In the genomic region with DNA sequence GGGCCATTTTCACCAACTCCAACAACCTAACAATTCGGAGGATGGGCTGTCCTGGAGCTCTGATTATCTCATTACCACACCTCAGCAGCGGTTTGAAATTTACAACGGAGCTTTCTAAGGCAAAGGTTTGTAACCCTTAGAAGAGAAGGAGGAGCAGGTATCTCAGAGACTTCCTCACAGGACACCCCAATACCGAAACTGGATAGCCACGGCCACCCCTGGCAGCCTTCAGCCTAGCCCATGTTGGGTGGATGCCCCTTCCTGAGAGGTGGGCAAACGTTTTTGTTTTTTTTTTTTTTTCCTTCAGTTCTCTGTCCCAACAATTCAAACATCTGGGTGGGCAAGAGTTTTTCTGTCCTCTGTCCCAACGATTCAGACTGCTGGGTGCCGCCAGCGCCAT, we compare ENCODE assay signal across 9 mouse cellular contexts. TPM values are rescaled to one million over a fixed set of nuclear protein-coding genes. Genes with fewer than 3 reads are reported as not detected.
A peak's percentile ranks its signal among the peaks of the same experiment; 100 is the strongest.
DNase-seq lines count a peak whose midpoint lies in the region; ATAC-seq and TF ChIP-seq lines count a peak whose summit lies in the region.
"Had no signal": no experiment of that assay in that cellular context is flagged by ENCODE, and none has a peak within 500 bp of the region (broad histone marks: within the 10 kb centered on the region; RNA-seq: fewer than 3 reads in every experiment).

No protein-coding gene starts in this region.

- intact Hi-C loops in heart, postnatal 10 days (cut with DNase I): loop anchor here (5.0 kb wide), 1 partner anchor 36 kb away; no protein-coding TSS in a partner anchor

- DNase-seq in heart, embryonic 10.5 days (ENCODE audit: low spot score): peak; percentile 72
- DNase-seq in heart, postnatal 10 days: no peak
- DNase-seq in forebrain, postnatal 0 days: no peak
- no peak for DNase-seq in right cerebral cortex, postnatal 36 days (ENCODE audit: low spot score in 2 of 2)
- DNase-seq in urinary bladder, adult 18-20 months (ENCODE audit: low spot score in 2 of 2): no peak
- no peak for DNase-seq in right cerebral cortex, adult 2 months (ENCODE audit: low spot score in 2 of 2)

- H3K27ac ChIP-seq in heart, embryonic 10.5 days: peak overlapping the region; percentile 89
- H3K27ac ChIP-seq in ES-Bruce4 (ENCODE audit: insufficient read depth, low read length): no peak overlapping the region
- H3K27ac ChIP-seq in forebrain, postnatal 0 days (ENCODE audit: low read depth, low read length): peak overlapping the region; percentile 85
- peak overlapping the region; percentile 78 for H3K27ac ChIP-seq in liver, embryonic 16.5 days (ENCODE audit: low read length)

- H3K27me3 ChIP-seq in heart, embryonic 10.5 days (ENCODE audit: insufficient read depth, poor library complexity, severe bottlenecking): no peaks in the 10 kb centered on the region
- H3K27me3 ChIP-seq in ES-Bruce4 (ENCODE audit: control insufficient read depth, insufficient read depth, low read length, poor library complexity, severe bottlenecking): peaks cover 3% of the 10 kb centered on the region; the same call in 1 of the 2 replicates
- H3K27me3 ChIP-seq in forebrain, postnatal 0 days (ENCODE audit: insufficient read depth, low read length): no peaks in the 10 kb centered on the region
- no peaks in the 10 kb centered on the region for H3K27me3 ChIP-seq in liver, embryonic 16.5 days (ENCODE audit: control insufficient read depth, insufficient read depth, low read depth, low read length)

- no peak for TF ChIP-seq EP300 in ES-Bruce4 (IDR thresholded peaks at IDR 0.05; ENCODE audit: insufficient read depth, low read depth, low read length)

- H3K4me1 ChIP-seq in heart, embryonic 10.5 days: peaks cover 46% of the 10 kb centered on the region
- H3K4me1 ChIP-seq in ES-Bruce4 (ENCODE audit: control insufficient read depth, insufficient read depth, low read length): no peaks in the 10 kb centered on the region
- H3K4me1 ChIP-seq in forebrain, postnatal 0 days (ENCODE audit: insufficient read depth): peaks cover 9% of the 10 kb centered on the region; the same call in 1 of the 2 replicates
- H3K4me1 ChIP-seq in liver, embryonic 16.5 days (ENCODE audit: control insufficient read depth, low read depth, low read length): peaks cover 55% of the 10 kb centered on the region

- WGBS in heart, embryonic 10.5 days: 20% methylated on average over 9 of the region's 9 CpGs
- 17% methylated on average over 9 of the region's 9 CpGs for WGBS in forebrain, postnatal 0 days
- WGBS in liver, embryonic 16.5 days (ENCODE audit: insufficient replicate concordance): 2% methylated on average over 9 of the region's 9 CpGs

- peak overlapping the region; percentile 70 for H3K4me3 ChIP-seq in heart, embryonic 10.5 days
- peak overlapping the region; percentile 29 for H3K4me3 ChIP-seq in ES-Bruce4 (ENCODE audit: low read depth, low read length)
- H3K4me3 ChIP-seq in forebrain, postnatal 0 days (ENCODE audit: low read depth, low read length): peak overlapping the region; percentile 68
- peak overlapping the region; percentile 74 for H3K4me3 ChIP-seq in liver, embryonic 16.5 days (ENCODE audit: low read depth, low read length)

- TF ChIP-seq CTCF in ES-Bruce4 (IDR thresholded peaks at IDR 0.05; ENCODE audit: low read depth, low read length): no peak
- TF ChIP-seq CTCF in forebrain, postnatal 0 days (IDR thresholded peaks at IDR 0.05; ENCODE audit: low read depth): no peak

- peak overlapping the region; percentile 86 for H3K4me2 ChIP-seq in forebrain, postnatal 0 days (ENCODE audit: low read depth)
- peak overlapping the region; percentile 90 for H3K4me2 ChIP-seq in liver, embryonic 16.5 days (ENCODE audit: low read depth, low read length)

- no peaks in the 10 kb centered on the region for H3K9me3 ChIP-seq in heart, embryonic 10.5 days
- H3K9me3 ChIP-seq in ES-Bruce4 (replicated peaks; ENCODE audit: control insufficient read depth, insufficient read depth, low read length, poor library complexity, severe bottlenecking): no peaks in the 10 kb centered on the region
- H3K9me3 ChIP-seq in forebrain, postnatal 0 days (ENCODE audit: low read length): no peaks in the 10 kb centered on the region
- no peaks in the 10 kb centered on the region for H3K9me3 ChIP-seq in liver, embryonic 16.5 days (replicated peaks; ENCODE audit: control insufficient read depth, low read length)

- TF ChIP-seq POLR2A in ES-Bruce4 (IDR thresholded peaks at IDR 0.05; ENCODE audit: insufficient read depth, low read length): no peak

- no peak for ATAC-seq in forebrain, postnatal 0 days
- ATAC-seq in liver, embryonic 16.5 days (ENCODE audit: low read depth): no peak

- no peak overlapping the region for H3K9ac ChIP-seq in ES-Bruce4 (ENCODE audit: low read depth, poor library complexity, severe bottlenecking)
- peak overlapping the region; percentile 81 for H3K9ac ChIP-seq in forebrain, postnatal 0 days
- H3K9ac ChIP-seq in liver, embryonic 16.5 days (ENCODE audit: low read depth, low read length): peak overlapping the region; percentile 87

- H3K36me3 ChIP-seq in heart, embryonic 10.5 days: no peaks in the 10 kb centered on the region
- H3K36me3 ChIP-seq in ES-Bruce4 (ENCODE audit: control insufficient read depth, insufficient read depth, low read length, poor library complexity, severe bottlenecking): no peaks in the 10 kb centered on the region
- H3K36me3 ChIP-seq in forebrain, postnatal 0 days (ENCODE audit: insufficient read depth): no peaks in the 10 kb centered on the region
- H3K36me3 ChIP-seq in liver, embryonic 16.5 days (ENCODE audit: control insufficient read depth, insufficient read depth): no peaks in the 10 kb centered on the region

RNA-seq across cellular contexts. Expression of gene Fam213a, which starts 0.4 kb away (rescaled TPM):
- polyA plus RNA-seq in heart, embryonic 10.5 days (2016; fragmentation: Nextera tagmentation; extraction: Ambion mirVana): 76.8 and 81.5 TPM in 2 replicates
- total RNA-seq in heart, postnatal 10 days (2021): 10 to 100 TPM; 16.1 to 32.2 TPM
- polyA plus RNA-seq in ES-Bruce4 (2011; ENCODE audit: insufficient read depth, insufficient read length, low read depth, missing spikeins): 24.8 and 27.5 TPM in 2 replicates
- total RNA-seq in forebrain, postnatal 0 days (2014; rRNA removed): 92.4 and 106 TPM in 2 replicates
- 54.7 and 106 TPM in 2 replicates for polyA plus RNA-seq in forebrain, postnatal 0 days (2015; fragmentation: Nextera tagmentation; extraction: Ambion mirVana)
- 92.7 and 96.5 TPM in 2 replicates for polyA plus RNA-seq in liver, embryonic 16.5 days (2015; fragmentation: Nextera tagmentation; extraction: Ambion mirVana)

RNA-seq across cellular contexts. Expression of gene Tspan14, which starts 46.5 kb away (rescaled TPM):
- 42.3 and 58.6 TPM in 2 replicates for polyA plus RNA-seq in heart, embryonic 10.5 days (2016; fragmentation: Nextera tagmentation; extraction: Ambion mirVana)
- total RNA-seq in heart, postnatal 10 days (2021): 10 to 100 TPM; 28.1 to 30.4 TPM
- 58.8 and 60.0 TPM in 2 replicates for polyA plus RNA-seq in ES-Bruce4 (2011; ENCODE audit: insufficient read depth, insufficient read length, low read depth, missing spikeins)
- 42.2 and 43.8 TPM in 2 replicates for total RNA-seq in forebrain, postnatal 0 days (2014; rRNA removed)
- 37.8 and 43.1 TPM in 2 replicates for polyA plus RNA-seq in forebrain, postnatal 0 days (2015; fragmentation: Nextera tagmentation; extraction: Ambion mirVana)
- 29.1 and 30.0 TPM in 2 replicates for polyA plus RNA-seq in liver, embryonic 16.5 days (2015; fragmentation: Nextera tagmentation; extraction: Ambion mirVana)

RNA-seq across cellular contexts. Expression of gene Dydc2, which starts 55.9 kb away (rescaled TPM):
- 0.44 and 0.65 TPM in 2 replicates for polyA plus RNA-seq in heart, embryonic 10.5 days (2016; fragmentation: Nextera tagmentation; extraction: Ambion mirVana)
- not detected for total RNA-seq in heart, postnatal 10 days (2021)
- polyA plus RNA-seq in ES-Bruce4 (2011; ENCODE audit: insufficient read depth, insufficient read length, low read depth, missing spikeins): not detected in 2 replicates
- total RNA-seq in forebrain, postnatal 0 days (2014; rRNA removed): 0.62 and 1.5 TPM in 2 replicates
- polyA plus RNA-seq in forebrain, postnatal 0 days (2015; fragmentation: Nextera tagmentation; extraction: Ambion mirVana): 0.65 and 1.2 TPM in 2 replicates
- polyA plus RNA-seq in liver, embryonic 16.5 days (2015; fragmentation: Nextera tagmentation; extraction: Ambion mirVana): not detected in 2 replicates

RNA-seq across cellular contexts. Expression of gene Dydc1, which starts 59.6 kb away (rescaled TPM):
- not detected in 2 replicates for polyA plus RNA-seq in heart, embryonic 10.5 days (2016; fragmentation: Nextera tagmentation; extraction: Ambion mirVana)
- not detected for total RNA-seq in heart, postnatal 10 days (2021)
- polyA plus RNA-seq in ES-Bruce4 (2011; ENCODE audit: insufficient read depth, insufficient read length, low read depth, missing spikeins): not detected in 2 replicates
- total RNA-seq in forebrain, postnatal 0 days (2014; rRNA removed): not detected in 2 replicates
- 0.45 TPM in 1 of 2 replicates, not detected in the other for polyA plus RNA-seq in forebrain, postnatal 0 days (2015; fragmentation: Nextera tagmentation; extraction: Ambion mirVana)
- not detected in 2 replicates for polyA plus RNA-seq in liver, embryonic 16.5 days (2015; fragmentation: Nextera tagmentation; extraction: Ambion mirVana)
- polyA plus RNA-seq: gonadal fat pad, adult 2 months had no signal
